Mouse (Mus musculus) myocyte (in vitro differentiated cells): ENCODE data around the gene Gm49368.

Experiments used
- CEBPB ChIP-seq: IDR thresholded peaks from 2 replicates; pipeline ENCODE4 v1.6.1; 2011; ENCODE audit warnings: mild to moderate bottlenecking, moderate library complexity; ENCODE audit not compliant: poor library complexity, insufficient read depth, severe bottlenecking
- E2F4 ChIP-seq: IDR thresholded peaks from one replicate; pipeline ENCODE4 v1.6.1; 2011; ENCODE audit warnings: mild to moderate bottlenecking, control low read depth, moderate library complexity; ENCODE audit not compliant: insufficient read depth
- MAX ChIP-seq: IDR thresholded peaks from one replicate; pipeline ENCODE4 v1.6.1; 2011; ENCODE audit warnings: low read depth, mild to moderate bottlenecking, control low read depth
- MYOG ChIP-seq, 3 experiments: IDR thresholded peaks; one replicate each; pipeline ENCODE4 v1.6.1; 2011; ENCODE audit warnings: control low read depth in 2 of 3, low read depth in 2 of 3, mild to moderate bottlenecking in 2 of 3; ENCODE audit not compliant: insufficient read length in 2 of 3, control insufficient read depth in 1 of 3, insufficient read depth in 1 of 3
- POLR2A ChIP-seq: IDR thresholded peaks from one replicate; pipeline ENCODE4 v1.6.1; 2011; ENCODE audit warnings: low read depth, mild to moderate bottlenecking, control low read depth, moderate library complexity; ENCODE audit not compliant: insufficient read length
- POLR2AphosphoS2 ChIP-seq: IDR thresholded peaks from one replicate; pipeline ENCODE4 v1.6.1; 2011; ENCODE audit warnings: low read depth, control low read depth; ENCODE audit not compliant: insufficient read length
- REST ChIP-seq: IDR thresholded peaks from one replicate; pipeline ENCODE4 v1.6.1; 2011; ENCODE audit warnings: mild to moderate bottlenecking, control low read depth, moderate library complexity; ENCODE audit not compliant: insufficient read depth, insufficient read length
- SRF ChIP-seq: IDR thresholded peaks from one replicate; pipeline ENCODE4 v1.6.1; 2011; ENCODE audit warnings: low read depth; ENCODE audit not compliant: control insufficient read depth, insufficient read length
- TCF12 ChIP-seq: IDR thresholded peaks from one replicate; pipeline ENCODE4 v1.6.1; 2011; ENCODE audit warnings: mild to moderate bottlenecking, control low read depth; ENCODE audit not compliant: poor library complexity, insufficient read depth, severe bottlenecking
- TCF3 ChIP-seq: IDR thresholded peaks from one replicate; pipeline ENCODE4 v1.6.1; 2011; ENCODE audit warnings: low read depth, control low read depth; ENCODE audit not compliant: insufficient read length
- USF1 ChIP-seq: IDR thresholded peaks from one replicate; pipeline ENCODE4 v1.6.1; 2011; ENCODE audit warnings: low read depth, mild to moderate bottlenecking, control low read depth, moderate library complexity

DNA sequence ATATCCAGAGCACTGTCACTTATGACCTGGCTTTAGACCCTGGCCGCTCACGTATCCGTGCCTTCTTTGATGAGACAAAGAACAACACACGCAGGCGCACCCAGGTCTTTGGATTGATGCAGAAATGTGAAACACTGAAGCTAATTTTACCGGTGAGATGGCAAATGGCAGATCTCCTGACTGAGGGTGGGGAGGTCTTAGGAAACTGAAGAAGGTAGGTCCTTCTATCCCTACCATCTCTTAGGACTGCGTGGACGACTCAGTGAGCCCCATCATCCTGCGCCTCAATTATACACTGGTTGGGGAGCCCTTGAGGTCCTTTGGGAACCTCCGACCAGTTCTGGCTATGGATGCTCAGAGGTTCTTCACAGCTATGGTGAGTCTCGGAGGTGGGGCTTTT lies 49.6 kb downstream of the Gm49368 start:
- TF ChIP-seq MAX (no peak), CEBPB (no peak), POLR2A (no peak), E2F4 (no peak), USF1 (no peak), MYOG (IDR thresholded peaks at IDR 0.05; ENCODE audit: control insufficient read depth in 1 of 3, insufficient read depth in 1 of 3, insufficient read length in 2 of 3, low read depth in 2 of 3) (no peak), TCF3 (no peak), REST (no peak), TCF12 (no peak), POLR2AphosphoS2 (no peak), SRF (no peak)
